Mouse (Mus musculus): ENCODE data around the gene Clmp.

Clmp gene

GRCm38 (mm10) chr9:40685801-40686420 is at the start of gene Clmp:
TSS of gene Clmp (plus strand) at chr9:40685962.
- DNase-seq = peak; percentile 33 to 59

GRCm38 (mm10) chr9:40636054-40636453 is 49.7 kb upstream of the Clmp start:
- peak in 1 of 2 experiments; percentile 70 for DNase-seq

GRCm38 (mm10) chr9:40637705-40638393 is 47.9 kb upstream of the Clmp start:
- no peak for DNase-seq

GRCm38 (mm10) chr9:40638394-40639049 is 47.2 kb upstream of the Clmp start:
- DNase-seq = peak; percentile 43 to 52

GRCm38 (mm10) chr9:40639536-40640187 is 46.1 kb upstream of the Clmp start:
- DNase-seq = no peak

- DNase-seq = no peak
Measured at GRCm38 (mm10) chr9:40641318-40641717, 44.4 kb upstream of the Clmp start.

GRCm38 (mm10) chr9:40642470-40643220 is 43.1 kb upstream of the Clmp start:
- no peak for DNase-seq

- DNase-seq = no peak
Measured at GRCm38 (mm10) chr9:40649444-40649843, 36.3 kb upstream of the Clmp start.

- peak; percentile 41 to 73 for DNase-seq
Measured at GRCm38 (mm10) chr9:40649983-40650382, 35.8 kb upstream of the Clmp start.

- DNase-seq = no peak
Measured at GRCm38 (mm10) chr9:40651239-40651859, 34.4 kb upstream of the Clmp start.

GRCm38 (mm10) chr9:40652757-40653156 is 33.0 kb upstream of the Clmp start:
- no peak for DNase-seq

GRCm38 (mm10) chr9:40666190-40666803 is 19.5 kb upstream of the Clmp start:
- no peak for DNase-seq

- no peak for DNase-seq
Measured at GRCm38 (mm10) chr9:40670313-40670712, 15.4 kb upstream of the Clmp start, which contains the start of gene Gm21915. TSS of gene Gm21915 (plus strand) at chr9:40670613.

- DNase-seq = no peak
Measured at GRCm38 (mm10) chr9:40671323-40671930, 14.3 kb upstream of the Clmp start.

GRCm38 (mm10) chr9:40675203-40675958 is 10.4 kb upstream of the Clmp start:
- DNase-seq = peak in 1 of 2 experiments; percentile 62

GRCm38 (mm10) chr9:40678653-40679052 is 7.1 kb upstream of the Clmp start:
- no peak for DNase-seq

GRCm38 (mm10) chr9:40686421-40686899 is 698 bp downstream of the Clmp start:
- DNase-seq = no peak

GRCm38 (mm10) chr9:40687053-40687452 is 1.3 kb downstream of the Clmp start:
- DNase-seq = no peak

GRCm38 (mm10) chr9:40687553-40687952 is 1.8 kb downstream of the Clmp start:
- no peak for DNase-seq

- no peak for DNase-seq
Measured at GRCm38 (mm10) chr9:40690511-40690910, 4.7 kb downstream of the Clmp start.

Data from lung, postnatal 4 days (tissue).